Mouse (Mus musculus) v-Abl transformed pro-B cells (cell line): ENCODE measurements around the gene Sorcs2.

ENCODE experiments used
- in situ Hi-C, 2 experiments: fragments of 400-800 bp; cut with MboI; formaldehyde crosslinking; loops; one replicate each; pipeline ENCODE4 v1.15.1; 2025; ENCODE audit not compliant: unreplicated experiment in 2 of 2

Gene Sorcs2

DNA sequence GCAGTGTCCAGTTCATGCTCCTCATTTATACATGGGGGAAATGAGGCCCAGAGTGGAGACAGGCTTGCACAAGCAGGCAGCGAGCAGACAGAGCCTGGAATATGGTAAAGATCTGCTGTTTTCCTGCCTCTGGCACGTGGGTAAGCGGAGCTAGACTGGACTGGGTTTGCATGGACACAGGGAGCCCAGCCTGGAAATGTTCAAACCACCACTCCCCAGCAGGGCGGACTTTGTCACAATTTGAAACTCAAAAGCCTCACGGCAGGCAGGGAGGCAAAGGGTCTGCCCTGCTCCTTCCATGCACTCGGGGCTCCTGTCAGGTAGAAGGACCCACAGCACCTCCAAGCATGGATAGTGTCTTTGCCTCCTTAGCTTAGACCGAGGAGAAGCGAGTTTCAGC is 246.9 kb downstream of the Sorcs2 start:
- in situ Hi-C loops, result no loop called here

GRCm38 (mm10) chr5:36149098-36149497 is 248.8 kb downstream of the Sorcs2 start:
- in situ Hi-C loops, result loop anchor here in 1 of 2 experiments (5.0 to 10.0 kb wide), 2 partner anchors 73 to 114 kb away; no protein-coding TSS in a partner anchor

- in situ Hi-C loops, result loop anchor here in 1 of 2 experiments (5.0 to 10.0 kb wide), 2 partner anchors 76 to 112 kb away; no protein-coding TSS in a partner anchor
Observed at GRCm38 (mm10) chr5:36146589-36146988, 251.3 kb downstream of the Sorcs2 start.

DNA sequence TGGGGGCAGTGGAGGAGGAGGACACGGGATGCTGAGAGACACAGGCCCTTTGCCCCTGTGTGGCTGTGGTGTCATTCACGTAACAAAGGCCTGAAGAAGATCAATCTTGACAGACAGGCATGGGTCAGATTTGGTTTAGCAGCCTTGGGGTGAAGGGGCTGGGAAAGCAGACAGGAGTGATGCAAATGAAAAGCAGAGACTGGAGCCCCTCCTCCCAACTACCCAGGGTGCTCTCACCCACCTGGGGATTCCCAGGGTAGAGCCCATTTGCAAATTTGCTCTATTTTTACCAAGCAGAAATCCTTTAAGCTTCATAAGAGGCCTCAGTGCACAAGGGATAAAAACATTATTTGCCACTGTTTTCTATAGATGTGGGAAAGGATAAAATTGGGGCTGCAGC is 253.4 kb downstream of the Sorcs2 start:
- in situ Hi-C loops, result loop anchor here (5.0 to 10.0 kb wide), 2 partner anchors 110 to 117 kb away; no protein-coding TSS in a partner anchor

DNA sequence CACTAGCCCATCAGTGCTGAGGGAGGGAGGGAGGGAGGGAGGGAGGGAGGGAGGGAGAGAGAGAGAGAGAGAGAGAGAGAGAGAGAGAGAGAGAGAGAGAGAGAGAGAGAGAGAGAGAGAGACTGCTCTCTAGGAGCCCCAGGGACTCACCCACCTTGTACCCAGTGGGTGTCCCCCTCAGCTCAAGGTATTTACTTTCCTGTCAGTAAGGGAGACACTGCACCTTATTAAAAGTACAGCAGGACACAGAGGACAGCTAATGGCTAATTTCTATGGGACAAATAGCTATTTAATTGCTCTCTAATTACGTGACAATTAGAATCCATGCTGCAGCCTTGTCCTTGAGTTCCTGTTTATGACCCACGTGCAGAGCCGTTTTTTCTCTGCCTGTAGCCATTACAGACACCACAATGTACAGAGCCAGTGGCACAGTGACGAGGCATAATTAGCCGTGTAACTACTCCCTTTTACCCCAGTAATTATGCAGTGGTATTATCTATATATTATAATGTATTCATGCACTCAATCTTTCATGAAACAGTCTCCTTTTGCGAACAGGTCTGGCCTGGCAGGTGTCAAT is 256.2 kb downstream of the Sorcs2 start:
- in situ Hi-C loops, result loop anchor here (5.0 to 10.0 kb wide), 2 partner anchors 107 to 114 kb away; no protein-coding TSS in a partner anchor

DNA sequence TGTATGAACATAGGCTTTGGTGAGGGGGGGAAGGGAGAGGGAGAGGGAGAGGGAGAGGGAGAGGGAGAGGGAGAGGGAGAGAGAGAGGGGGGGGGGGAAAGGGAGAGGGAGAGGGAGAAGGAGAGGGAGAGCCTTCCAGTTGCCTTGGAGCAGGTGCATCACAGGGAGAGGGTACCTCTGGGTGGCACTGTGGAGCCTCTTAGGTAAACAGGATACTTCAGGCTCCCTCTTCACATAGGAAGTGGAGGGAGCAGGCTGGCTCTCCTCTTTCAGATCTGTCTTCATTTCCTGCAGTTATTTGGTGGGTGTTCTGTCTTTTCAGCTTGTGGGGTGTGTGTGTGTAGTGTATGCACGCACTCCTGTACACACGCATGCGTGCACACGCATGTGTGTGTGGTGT is 256.8 kb downstream of the Sorcs2 start:
- in situ Hi-C loops, result loop anchor here (5.0 to 10.0 kb wide), 2 partner anchors 106 to 114 kb away; no protein-coding TSS in a partner anchor

GRCm38 (mm10) chr5:36139766-36140165 is 258.2 kb downstream of the Sorcs2 start:
- in situ Hi-C loops, result loop anchor here (5.0 to 10.0 kb wide), 2 partner anchors 105 to 112 kb away; no protein-coding TSS in a partner anchor

- in situ Hi-C loops, result no loop called here
Observed at GRCm38 (mm10) chr5:36135874-36136542, 261.9 kb downstream of the Sorcs2 start.

DNA sequence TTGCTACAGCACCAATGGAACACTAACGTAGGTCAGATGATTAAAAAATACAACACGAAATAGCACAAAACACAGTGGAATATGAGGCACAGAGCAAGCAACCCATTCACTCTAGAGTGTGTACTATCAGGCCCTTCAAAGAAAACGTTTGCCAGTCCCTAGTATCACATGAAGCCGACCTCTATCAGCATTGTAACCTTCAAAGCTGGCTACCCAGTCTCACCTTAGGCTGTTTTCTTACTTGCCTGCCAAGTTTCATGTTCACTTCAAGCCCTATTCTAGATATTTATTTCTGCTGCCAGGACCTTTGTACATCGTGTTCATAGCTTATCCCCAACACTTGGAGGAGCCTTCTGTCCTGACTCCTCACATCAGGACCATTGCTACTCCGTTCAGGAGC is 263.6 kb downstream of the Sorcs2 start:
- in situ Hi-C loops, result no loop called here

DNA sequence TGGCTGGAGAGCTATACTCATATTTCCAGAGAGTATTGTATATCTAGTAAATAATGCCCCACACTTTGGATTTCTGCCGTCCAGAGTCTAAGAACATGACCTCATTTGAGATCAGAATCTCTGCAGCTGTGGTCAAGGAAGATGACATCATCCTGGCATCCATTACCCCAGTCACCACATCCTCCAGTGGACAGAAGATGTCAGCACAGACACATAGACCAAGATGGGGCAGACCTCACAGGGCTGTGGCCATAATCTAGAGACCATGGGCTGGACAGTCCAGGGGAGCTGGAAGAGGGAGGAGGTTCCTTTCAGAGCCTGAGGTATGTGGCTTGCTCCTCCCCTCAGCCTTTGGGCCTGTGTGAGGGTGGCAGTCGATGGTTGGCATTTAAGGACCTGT is 264.0 kb downstream of the Sorcs2 start:
- in situ Hi-C loops, result no loop called here

- in situ Hi-C loops, result no loop called here
Observed at GRCm38 (mm10) chr5:36130393-36131011, 267.4 kb downstream of the Sorcs2 start.

- in situ Hi-C loops, result no loop called here
Observed at GRCm38 (mm10) chr5:36129661-36130060, 268.3 kb downstream of the Sorcs2 start.

GRCm38 (mm10) chr5:36128513-36128912 is 269.4 kb downstream of the Sorcs2 start:
- in situ Hi-C loops, result no loop called here

- in situ Hi-C loops, result no loop called here
Observed at GRCm38 (mm10) chr5:36124993-36125392, 272.9 kb downstream of the Sorcs2 start.

GRCm38 (mm10) chr5:36122987-36123386 is 275.0 kb downstream of the Sorcs2 start:
- in situ Hi-C loops, result no loop called here

- in situ Hi-C loops, result no loop called here
Observed at GRCm38 (mm10) chr5:36120931-36121341, 277.0 kb downstream of the Sorcs2 start.

GRCm38 (mm10) chr5:36118061-36118460 is 279.9 kb downstream of the Sorcs2 start:
- in situ Hi-C loops, result no loop called here

DNA sequence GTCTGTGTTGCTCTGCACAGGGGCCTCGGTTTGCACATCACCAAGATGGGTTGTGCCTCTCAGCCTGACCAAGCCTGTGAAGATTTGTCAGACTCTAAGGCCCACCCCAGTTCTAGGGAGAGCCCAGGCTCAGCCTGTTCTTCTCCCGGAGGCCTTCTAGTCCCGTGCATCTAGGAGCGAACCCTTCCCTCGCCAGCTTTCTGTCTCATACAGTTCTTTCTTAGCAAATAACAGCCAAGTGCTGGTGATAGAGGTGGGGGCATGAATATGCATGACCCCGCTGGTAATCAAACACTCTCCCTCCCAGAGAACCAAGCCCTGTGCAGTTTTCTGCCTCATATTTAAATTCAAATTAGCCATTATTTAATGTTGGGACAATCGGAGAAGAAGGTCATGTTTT is 282.4 kb downstream of the Sorcs2 start:
- in situ Hi-C loops, result no loop called here

GRCm38 (mm10) chr5:36113696-36114095 is 284.2 kb downstream of the Sorcs2 start:
- in situ Hi-C loops, result no loop called here

DNA sequence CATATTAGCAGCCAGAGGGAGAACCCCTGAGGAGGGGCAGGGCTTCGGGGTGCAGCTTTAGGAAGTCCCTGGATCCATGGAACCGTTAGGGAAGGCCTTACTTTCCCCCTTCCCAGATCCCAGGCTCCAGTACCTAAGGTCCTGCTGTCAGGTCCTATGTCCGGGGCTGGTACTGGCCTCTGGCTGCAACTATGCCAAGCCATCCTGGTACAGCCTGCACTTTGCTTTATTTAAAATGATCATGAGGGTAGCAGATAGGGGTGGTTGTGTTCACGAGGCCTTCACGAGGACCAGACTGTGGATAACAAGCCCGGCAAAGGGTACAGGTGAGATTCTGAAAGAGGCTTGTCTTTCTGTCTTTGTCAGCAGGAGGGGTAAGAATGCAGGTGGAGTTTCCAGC is 285.2 kb downstream of the Sorcs2 start:
- in situ Hi-C loops, result no loop called here

DNA sequence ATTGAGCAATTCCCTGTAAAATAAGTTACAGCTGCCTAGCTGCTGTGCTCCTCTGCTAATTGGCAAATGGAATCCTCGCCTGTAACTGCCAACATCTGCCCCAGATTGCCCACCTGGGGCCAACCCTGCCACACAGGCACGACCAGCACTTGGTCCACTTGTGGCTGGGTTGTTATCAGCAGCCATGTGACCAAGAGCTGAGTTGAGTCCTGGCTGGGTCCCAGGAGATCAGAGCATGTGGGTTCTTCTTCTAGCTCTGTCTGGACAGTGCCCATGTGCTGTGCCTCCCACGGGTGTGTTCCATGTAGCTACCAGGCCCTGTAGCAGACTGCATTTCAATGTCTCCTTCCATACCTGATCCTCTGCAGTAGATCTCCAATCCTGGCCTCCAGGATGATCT is 286.4 kb downstream of the Sorcs2 start:
- in situ Hi-C loops, result no loop called here
